Mouse (Mus musculus) C2C12 (cell line): ENCODE data around the gene Nr1d1. TPM values are rescaled to one million over a fixed set of nuclear protein-coding genes. Genes with fewer than 3 reads are reported as not detected.

Experiments
- H3K27me3 ChIP-seq: one replicate; pipeline ENCODE4 v1.6.1; 2011; ENCODE audit not compliant: control insufficient read depth, insufficient read depth, insufficient read length
- H3K36me3 ChIP-seq: one replicate; pipeline ENCODE4 v1.6.1; 2011; ENCODE audit not compliant: control insufficient read depth, insufficient read depth
- H3K4me3 ChIP-seq: one replicate; pipeline ENCODE4 v1.5.1; 2011; ENCODE audit warnings: mild to moderate bottlenecking, control low read depth; ENCODE audit not compliant: poor library complexity, insufficient read depth, severe bottlenecking
- H3K79me2 ChIP-seq: one replicate; pipeline ENCODE4 v1.6.1; 2011; ENCODE audit not compliant: control insufficient read depth, insufficient read depth
- H3K79me3 ChIP-seq: one replicate; pipeline ENCODE4 v1.6.1; 2011; ENCODE audit warnings: low read depth, control low read depth
- H3ac ChIP-seq: one replicate; pipeline ENCODE3; 2011; ENCODE audit warnings: low read depth; ENCODE audit not compliant: control insufficient read depth, insufficient read length
- CEBPB ChIP-seq: IDR thresholded peaks from one replicate; pipeline ENCODE4 v1.6.1; 2011; ENCODE audit warnings: low read depth, mild to moderate bottlenecking, control low read depth, moderate library complexity
- CTCF ChIP-seq: IDR thresholded peaks from one replicate; pipeline ENCODE4 v1.5.1; 2011; ENCODE audit not compliant: control insufficient read depth, insufficient read depth, insufficient read length
- FOSL1 ChIP-seq: IDR thresholded peaks from one replicate; pipeline ENCODE4 v1.8.0; 2011; ENCODE audit warnings: mild to moderate bottlenecking, low read length; ENCODE audit not compliant: poor library complexity, insufficient read depth, severe bottlenecking
- MAX ChIP-seq: IDR thresholded peaks from one replicate; pipeline ENCODE4 v1.6.1; 2011; ENCODE audit warnings: mild to moderate bottlenecking, control low read depth
- MYOD1 ChIP-seq: IDR thresholded peaks from one replicate; pipeline ENCODE4 v1.6.1; 2011; ENCODE audit warnings: low read depth; ENCODE audit not compliant: control insufficient read depth, insufficient read length
- MYOG ChIP-seq: IDR thresholded peaks from one replicate; pipeline ENCODE4 v1.6.1; 2011; ENCODE audit not compliant: control insufficient read depth, insufficient read length; ENCODE audit errors: extremely low read depth
- USF1 ChIP-seq: IDR thresholded peaks from one replicate; pipeline ENCODE4 v1.6.1; 2011; ENCODE audit warnings: low read depth, mild to moderate bottlenecking, control low read depth, moderate library complexity
- polyA plus RNA-seq: library from polyadenylated mRNA; unstranded; fragments of >200 nt; fragmentation: generic; extraction: Trizol; gene quantifications from one replicate; pipeline ENCODE4 v1.2.1, GENCODE M21; 2012; ENCODE audit warnings: missing spikeins

The Nr1d1 gene
- polyA plus RNA-seq, 1 experiment, result 22.3 TPM

GRCm38 (mm10) chr11:98753264-98753663, 21.9 kb downstream of the Nr1d1 start:
- Histone ChIP-seq H3K27me3 (no peaks in the 10 kb centered on the region), H3K4me3 (no peak overlapping the region), H3K36me3 (no peaks in the 10 kb centered on the region), H3K79me2 (peaks cover 18% of the 10 kb centered on the region), H3ac (no peak overlapping the region), H3K79me3 (peaks cover 3% of the 10 kb centered on the region)
- TF ChIP-seq MYOG (no peak), MYOD1 (no peak), CEBPB (no peak), USF1 (no peak), MAX (no peak), CTCF (no peak), FOSL1 (no peak)

DNA sequence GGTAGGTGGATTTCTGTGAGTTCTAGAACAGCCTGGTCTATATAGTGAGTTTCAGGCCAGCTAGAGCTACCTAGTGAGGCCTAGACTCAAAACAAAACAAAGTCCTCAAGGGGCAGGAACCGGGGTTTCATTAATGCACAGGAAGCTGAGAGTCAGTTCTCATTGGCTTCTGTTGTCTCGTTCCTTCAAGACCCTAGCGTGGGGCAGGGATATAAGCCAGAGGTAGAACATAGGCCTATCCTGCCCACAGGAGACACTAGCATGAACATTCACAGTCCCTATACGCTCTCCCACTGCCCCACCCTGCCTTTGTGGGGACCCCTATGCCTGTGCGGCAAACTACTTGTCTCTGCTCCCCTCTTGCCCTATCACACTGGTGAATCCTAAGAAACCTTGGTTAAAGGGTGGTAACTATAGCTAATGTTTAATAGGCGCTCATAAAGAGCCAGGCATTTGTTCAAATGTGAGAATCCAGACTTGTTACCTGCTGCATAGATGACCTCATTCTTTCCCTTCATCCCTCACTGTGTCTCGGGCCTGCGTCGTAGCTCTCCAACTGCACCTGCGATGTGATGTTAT, 22.5 kb downstream of the Nr1d1 start:
- Histone ChIP-seq H3K79me2 (peaks cover 24% of the 10 kb centered on the region), H3K27me3 (no peaks in the 10 kb centered on the region), H3ac (no peak overlapping the region), H3K79me3 (peaks cover 3% of the 10 kb centered on the region), H3K36me3 (no peaks in the 10 kb centered on the region), H3K4me3 (no peak overlapping the region)
- TF ChIP-seq USF1, result no peak
- TF ChIP-seq MAX, result no peak
- TF ChIP-seq CTCF, result no peak
- no peak for TF ChIP-seq CEBPB
- TF ChIP-seq MYOG, result no peak
- TF ChIP-seq MYOD1, result no peak
- TF ChIP-seq FOSL1, result no peak

DNA sequence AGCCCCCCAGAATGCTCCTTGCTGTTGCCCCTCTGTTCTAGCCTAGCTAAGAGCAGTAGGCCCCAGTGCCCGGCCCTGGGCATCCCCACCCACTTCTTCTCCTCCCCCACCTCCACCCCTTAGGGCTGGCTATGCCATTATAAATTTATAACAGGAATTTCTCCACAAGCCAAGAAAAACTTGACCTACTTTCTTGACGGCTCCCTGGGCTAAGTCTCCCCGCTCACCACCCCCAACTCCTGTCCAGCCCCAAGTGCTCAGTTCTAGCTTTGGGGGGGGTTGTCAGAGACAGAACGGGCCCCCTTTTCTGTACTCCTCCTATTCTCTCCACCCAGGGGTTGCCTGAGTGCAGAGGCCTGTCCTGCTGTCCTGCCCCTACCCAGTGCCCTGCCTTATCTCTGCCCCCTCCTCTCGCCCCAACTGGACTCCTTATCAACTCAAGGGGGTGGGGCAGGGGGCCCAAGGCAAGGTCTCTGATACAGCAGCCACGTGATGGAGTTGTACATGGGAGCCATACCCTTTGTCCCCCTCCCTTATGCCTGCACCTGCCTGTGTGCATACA, 23.8 kb downstream of the Nr1d1 start:
- Histone ChIP-seq H3ac (no peak overlapping the region), H3K36me3 (no peaks in the 10 kb centered on the region), H3K79me3 (peaks cover 3% of the 10 kb centered on the region), H3K79me2 (peaks cover 24% of the 10 kb centered on the region), H3K4me3 (no peak overlapping the region), H3K27me3 (no peaks in the 10 kb centered on the region)
- no peak for TF ChIP-seq CEBPB
- no peak for TF ChIP-seq USF1
- TF ChIP-seq MYOD1, result no peak
- TF ChIP-seq MYOG, result no peak
- TF ChIP-seq MAX, result no peak
- TF ChIP-seq FOSL1, result no peak

DNA sequence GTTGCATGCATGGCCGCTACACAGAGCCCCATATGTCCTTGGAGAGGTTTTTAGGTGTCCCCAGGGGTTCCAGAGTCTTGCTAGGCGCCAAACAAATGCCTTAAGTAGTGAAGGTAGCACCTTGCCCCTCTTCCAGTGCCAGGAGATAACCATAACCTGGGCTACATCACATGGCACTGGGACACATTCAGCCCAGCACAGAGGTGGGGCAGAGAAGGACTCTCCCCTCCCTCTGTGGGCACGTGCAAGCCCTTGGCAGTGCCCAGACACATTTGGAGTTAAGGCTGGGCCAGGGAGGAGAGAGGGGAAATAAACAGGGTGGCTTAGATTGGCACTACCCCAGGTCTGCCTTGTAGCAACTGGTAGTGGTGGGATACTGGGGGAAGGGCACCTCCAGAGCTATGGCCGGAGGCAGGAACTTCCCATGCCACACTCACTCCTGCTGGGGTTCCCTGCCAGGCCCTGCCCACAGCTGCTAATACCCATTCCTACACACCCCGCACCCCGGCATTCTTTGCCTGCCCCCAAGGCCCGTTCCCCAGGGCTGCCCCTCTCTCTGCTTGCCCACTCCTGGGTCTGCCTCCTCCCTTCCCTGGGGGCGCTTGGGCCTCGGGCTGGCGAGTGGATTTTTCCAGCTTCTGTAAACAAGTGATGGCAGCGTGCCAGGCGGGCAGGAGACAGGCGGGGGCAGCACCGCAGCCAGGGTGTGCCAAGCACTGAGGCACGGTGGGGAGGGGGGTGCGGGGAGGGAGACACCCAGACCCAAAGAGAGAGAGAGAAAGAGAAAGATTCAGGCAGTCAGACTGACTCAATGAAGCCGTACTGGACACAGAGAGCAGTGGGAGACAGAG, 24.6 kb downstream of the Nr1d1 start:
- TF ChIP-seq CEBPB (no peak), MAX (no peak), FOSL1 (no peak), USF1 (peak; percentile 41)
- H3K27me3 ChIP-seq, result no peaks in the 10 kb centered on the region
- peaks cover 24% of the 10 kb centered on the region for H3K79me2 ChIP-seq
- H3ac ChIP-seq, result peak overlapping the region; percentile 21
- H3K4me3 ChIP-seq, result peak overlapping the region; percentile 3
- H3K79me3 ChIP-seq, result peaks cover 4% of the 10 kb centered on the region
- no peaks in the 10 kb centered on the region for H3K36me3 ChIP-seq

DNA sequence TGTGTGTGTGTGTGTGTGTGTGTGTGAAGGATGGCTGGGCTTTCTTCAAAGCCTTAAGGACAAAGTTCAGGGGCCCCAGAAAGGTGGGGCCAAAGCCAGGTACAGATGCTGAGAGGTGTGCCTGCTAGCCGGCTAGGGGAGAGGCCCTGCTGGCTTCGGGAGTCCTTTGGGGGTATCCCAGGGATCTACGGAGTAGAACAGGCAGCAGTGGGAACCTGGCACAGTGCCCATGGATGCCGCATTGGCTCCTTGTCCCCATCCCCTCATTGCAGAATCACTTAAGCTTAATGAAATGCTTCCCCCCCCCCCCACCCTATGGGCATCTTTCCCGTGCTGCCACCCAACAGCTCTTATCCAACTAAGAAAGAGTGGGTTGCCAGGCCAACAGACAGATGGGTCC, 25.4 kb downstream of the Nr1d1 start:
- no peak for TF ChIP-seq MYOD1
- TF ChIP-seq USF1, result no peak
- TF ChIP-seq MAX, result no peak
- no peak for TF ChIP-seq MYOG
- no peak for TF ChIP-seq CEBPB
- TF ChIP-seq CTCF, result no peak
- no peak for TF ChIP-seq FOSL1
- H3K27me3 ChIP-seq, result no peaks in the 10 kb centered on the region
- peaks cover 4% of the 10 kb centered on the region for H3K79me3 ChIP-seq
- H3ac ChIP-seq, result no peak overlapping the region
- H3K79me2 ChIP-seq, result peaks cover 27% of the 10 kb centered on the region
- H3K4me3 ChIP-seq, result no peak overlapping the region
- H3K36me3 ChIP-seq, result no peaks in the 10 kb centered on the region
